Mouse (Mus musculus): ENCODE data around the gene Cttnbp2nl.

Gene Cttnbp2nl

GRCm38 (mm10) chr3:104963331-104964276 is 89.3 kb downstream of the Cttnbp2nl start:
- no peak for DNase-seq

DNA sequence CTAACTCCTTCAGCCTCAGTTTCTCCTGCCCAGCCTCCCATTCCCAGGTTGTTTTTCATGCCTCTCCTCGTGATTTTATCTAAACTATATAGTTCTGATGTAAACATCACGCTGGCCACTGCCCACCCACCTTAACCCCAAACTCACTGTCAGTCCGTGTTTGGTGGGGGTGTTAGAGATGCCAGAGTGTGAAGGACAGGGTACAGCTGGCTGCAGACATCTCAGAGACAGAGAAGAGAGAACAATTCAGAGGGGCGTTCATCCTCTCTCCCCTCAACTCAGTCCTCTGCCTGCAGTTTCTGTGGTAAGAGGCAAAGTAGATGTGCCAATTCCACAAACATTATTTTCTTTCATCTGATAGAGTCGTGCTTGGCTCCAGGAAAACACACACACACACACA is 90.1 kb downstream of the Cttnbp2nl start:
- no peak for DNase-seq

- no peak for DNase-seq
Observed at GRCm38 (mm10) chr3:104962141-104962611, 90.8 kb downstream of the Cttnbp2nl start.

DNA sequence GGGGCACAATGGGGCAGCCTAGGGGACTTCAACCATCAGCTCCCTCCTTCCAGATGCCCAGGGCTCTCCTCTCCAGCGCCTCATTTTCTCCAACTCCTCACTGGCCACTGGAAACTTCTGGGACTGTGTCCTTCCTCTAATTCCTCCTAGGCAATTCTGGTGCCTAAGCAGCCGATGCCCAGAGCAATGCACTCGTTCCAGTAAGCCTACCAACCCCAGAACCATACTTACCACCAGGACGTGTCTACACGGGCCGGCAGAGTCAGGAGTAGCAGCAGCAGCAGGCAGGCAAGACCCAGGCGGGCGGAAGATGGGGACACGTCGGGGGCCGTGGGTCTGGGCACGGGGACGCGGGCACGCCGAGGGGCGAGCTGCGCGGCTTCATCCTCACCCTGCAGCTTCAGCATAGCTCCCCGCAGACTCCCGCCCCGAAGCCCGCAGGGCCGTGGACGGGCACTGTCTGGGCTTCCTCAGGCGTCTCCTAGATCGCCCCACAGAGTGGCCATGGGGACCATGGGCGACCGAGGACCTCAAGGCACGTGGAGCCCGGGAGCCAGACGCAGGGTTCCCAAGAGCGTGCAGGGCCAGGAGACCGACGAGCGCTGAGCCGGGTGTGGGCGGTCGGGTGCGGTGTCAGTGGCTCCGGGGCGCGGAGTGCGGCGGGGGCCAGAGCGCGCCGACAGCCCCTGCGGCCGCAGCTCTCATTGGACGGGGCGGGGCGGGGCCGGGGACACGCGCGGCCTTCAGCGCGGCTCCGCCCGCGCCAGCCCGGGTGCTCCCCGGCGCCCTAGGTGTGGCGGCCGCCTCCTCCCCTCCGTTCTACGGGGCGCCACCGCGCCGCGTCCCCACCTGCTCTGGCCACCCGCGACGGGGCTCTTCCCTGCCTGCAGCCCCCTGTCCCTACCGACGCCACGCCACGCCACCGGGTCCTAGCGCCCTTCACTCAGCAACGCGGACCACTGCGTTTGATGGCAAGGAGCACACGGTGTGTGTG is 91.6 kb downstream of the Cttnbp2nl start, which contains the start of gene Wnt2b:
TSS of gene Wnt2b (minus strand) at position 856 of the 994 bp plus-strand sequence.
- DNase-seq = no peak

DNA sequence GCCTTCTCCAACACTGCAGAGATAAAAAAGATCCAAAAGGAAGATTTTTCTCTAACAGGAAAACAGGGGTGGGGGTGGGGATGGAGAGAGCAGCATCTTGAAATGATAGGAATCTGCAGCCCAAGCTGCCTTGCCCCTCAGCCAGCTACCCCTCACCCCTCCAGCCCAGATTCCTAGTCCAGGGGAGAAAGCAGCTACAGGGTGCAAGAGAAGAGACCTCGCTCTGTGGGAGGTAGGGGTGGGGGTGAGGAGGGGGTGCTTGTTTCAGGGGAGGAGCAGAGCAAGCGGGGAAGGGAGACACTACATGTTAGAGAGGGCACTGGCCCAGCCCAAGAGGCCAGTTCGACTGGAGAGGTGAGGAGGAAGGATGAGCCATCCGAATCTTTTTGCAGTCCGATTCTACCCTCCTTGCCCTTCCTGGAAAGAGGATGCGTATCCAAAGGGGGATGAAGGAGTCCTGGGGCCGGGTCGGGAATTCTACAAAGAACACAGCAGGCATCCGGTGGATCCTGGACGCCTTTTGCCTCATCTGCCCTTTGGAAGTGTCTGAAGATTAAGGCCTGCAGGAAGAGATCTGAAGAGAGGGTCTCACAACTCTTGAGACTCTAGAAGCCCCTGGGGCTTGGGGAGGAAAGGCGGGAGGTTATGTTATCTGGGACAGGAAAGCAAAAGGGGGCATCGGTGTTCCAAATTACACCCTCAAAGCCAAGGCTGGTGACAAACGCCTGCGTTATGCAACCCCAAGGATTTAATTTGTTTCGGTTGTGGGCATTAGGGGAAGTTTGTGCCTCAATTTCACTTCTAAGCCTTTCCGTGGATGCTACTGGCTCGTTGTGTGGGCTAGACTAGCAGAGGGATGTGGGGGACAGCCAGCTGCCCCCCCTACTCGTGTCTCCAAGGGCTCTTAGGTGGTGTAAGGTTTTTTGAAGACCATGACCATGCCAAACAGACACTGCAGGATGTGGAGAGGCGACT is 92.6 kb downstream of the Cttnbp2nl start:
- DNase-seq = no peak

DNA sequence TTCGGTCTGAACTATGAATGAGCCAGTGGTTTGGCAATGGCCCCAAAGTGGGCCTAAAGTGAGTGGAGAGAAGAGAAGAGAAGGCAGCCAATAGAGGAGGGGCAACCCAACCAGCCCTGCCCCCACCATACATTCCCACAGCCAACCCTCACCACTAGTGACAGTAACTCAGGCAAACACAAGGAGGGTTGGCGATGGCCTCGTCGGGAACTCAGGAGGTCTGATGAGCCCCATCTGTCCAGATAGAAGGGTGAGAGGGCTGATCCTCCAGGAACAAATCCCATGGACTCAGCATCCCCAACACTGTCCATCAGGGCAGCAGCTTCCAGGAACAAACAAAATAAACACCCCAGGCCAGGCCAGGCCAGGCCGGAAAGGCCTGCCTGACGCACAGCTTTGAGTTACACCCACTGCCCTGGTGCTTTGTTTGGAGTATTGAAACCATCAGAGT is 96.8 kb downstream of the Cttnbp2nl start:
- no peak for DNase-seq

GRCm38 (mm10) chr3:104954551-104954950 is 98.4 kb downstream of the Cttnbp2nl start:
- no peak for DNase-seq

- no peak for DNase-seq
Observed at GRCm38 (mm10) chr3:104954137-104954536, 98.8 kb downstream of the Cttnbp2nl start.

- no peak for DNase-seq
Observed at GRCm38 (mm10) chr3:104952891-104953670, 99.9 kb downstream of the Cttnbp2nl start.

Data from right cerebral cortex, postnatal 25 days (tissue).